Mouse (Mus musculus) spleen, adult 2 months (tissue): ENCODE data around the gene Hspb6. TPM values are rescaled to one million over a fixed set of nuclear protein-coding genes. Genes with fewer than 3 reads are reported as not detected.

Experiments used
- DNase-seq, 2 experiments: peaks; one replicate each; pipeline versions ENCODE4 v3.0.0 to v3.0.0-alpha.2; 2012 to 2021; ENCODE audit warnings: low spot score in 2 of 2, low read depth in 1 of 2
- H3K27ac ChIP-seq: fragments of 200-500 bp; 2 replicates; pipeline ENCODE4 v1.5.1; 2012; ENCODE audit warnings: low read length, inconsistent platforms; ENCODE audit not compliant: insufficient read depth
- H3K27me3 ChIP-seq: fragments of 200-500 bp; 2 replicates; pipeline ENCODE4 v1.6.1; 2012; ENCODE audit warnings: mild to moderate bottlenecking, moderate library complexity, low read length, inconsistent platforms; ENCODE audit not compliant: control insufficient read depth, insufficient read depth
- H3K36me3 ChIP-seq: fragments of 200-500 bp; 2 replicates; pipeline ENCODE4 v1.6.1; 2012; ENCODE audit warnings: mild to moderate bottlenecking, low read length, inconsistent platforms; ENCODE audit not compliant: control insufficient read depth, insufficient read depth
- H3K4me1 ChIP-seq: fragments of 200-500 bp; 2 replicates; pipeline ENCODE4 v1.6.1; 2011; ENCODE audit warnings: inconsistent platforms; ENCODE audit not compliant: control insufficient read depth, insufficient read depth, insufficient read length
- H3K4me3 ChIP-seq: fragments of 200-500 bp; 2 replicates; pipeline ENCODE4 v1.5.1; 2011; ENCODE audit warnings: mild to moderate bottlenecking, inconsistent platforms; ENCODE audit not compliant: insufficient read depth, insufficient read length; ENCODE audit errors: extremely low read depth
- CTCF ChIP-seq: fragments of 200-500 bp; IDR thresholded peaks from 2 replicates; pipeline ENCODE4 v1.5.1; 2011; ENCODE audit warnings: mild to moderate bottlenecking, inconsistent platforms; ENCODE audit not compliant: insufficient read depth, insufficient read length, insufficient replicate concordance; ENCODE audit errors: extremely low read depth
- POLR2A ChIP-seq: fragments of 200-500 bp; IDR thresholded peaks from 2 replicates; pipeline ENCODE4 v1.6.1; 2011; ENCODE audit warnings: low read depth, low read length, inconsistent platforms
- WGBS: fragments of 180-500 bp; shearing (Covaris S2); methylation state at CpG from one replicate; pipeline ENCODE4 v1.1.7; 2018; 5-methylcytosine and 5-hydroxymethylcytosine counted together
- polyA plus RNA-seq: library from polyadenylated mRNA; depleted of rRNA; stranded (reverse); fragments of >200 nt; gene quantifications from 2 replicates; pipeline ENCODE4 v1.2.3, GENCODE M21; 2012

The Hspb6 gene
- polyA plus RNA-seq, 1 experiment = 10.7 TPM

DNA sequence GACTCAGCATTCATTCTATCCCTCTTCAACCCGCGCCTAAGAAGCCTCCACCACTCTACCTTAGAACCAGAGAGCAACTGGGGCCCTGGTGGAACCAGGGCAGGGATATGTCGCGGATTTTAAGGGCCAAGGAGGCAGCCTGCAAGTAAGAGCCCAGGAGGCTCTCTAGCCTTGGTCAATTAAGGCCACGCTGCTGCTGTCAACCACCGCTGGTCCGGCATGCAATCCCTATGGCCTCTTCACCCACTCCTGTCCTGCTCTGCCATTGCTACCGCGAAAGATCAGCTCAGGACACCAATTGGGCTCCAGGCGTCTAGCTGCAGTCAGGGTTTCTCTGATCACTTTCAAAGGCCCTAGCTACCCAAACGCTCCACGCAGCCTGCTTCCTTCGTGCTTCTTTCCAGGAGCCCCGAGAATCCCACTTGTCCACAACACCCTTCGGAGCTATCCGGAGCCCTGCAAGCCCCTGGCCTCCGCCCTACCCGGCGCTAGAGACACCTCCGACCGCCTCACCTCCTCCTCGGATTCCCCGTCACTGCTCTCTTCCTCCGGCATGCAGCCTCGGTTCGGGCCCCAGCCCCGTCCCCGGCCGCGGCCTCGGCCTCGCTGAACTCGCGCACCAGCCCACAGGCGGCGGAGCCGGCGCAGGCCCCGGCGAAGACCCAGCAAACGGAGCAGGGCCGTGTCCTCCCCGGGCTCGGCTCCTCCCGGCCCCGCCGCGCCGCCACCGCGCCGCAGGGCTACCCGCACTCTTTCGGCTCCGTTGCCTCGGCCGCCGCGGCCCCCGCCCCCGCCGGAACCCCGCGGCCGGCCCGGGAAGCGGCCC, 36.1 kb downstream of the Hspb6 start:
- no peak for TF ChIP-seq CTCF
- TF ChIP-seq POLR2A = no peak

DNA sequence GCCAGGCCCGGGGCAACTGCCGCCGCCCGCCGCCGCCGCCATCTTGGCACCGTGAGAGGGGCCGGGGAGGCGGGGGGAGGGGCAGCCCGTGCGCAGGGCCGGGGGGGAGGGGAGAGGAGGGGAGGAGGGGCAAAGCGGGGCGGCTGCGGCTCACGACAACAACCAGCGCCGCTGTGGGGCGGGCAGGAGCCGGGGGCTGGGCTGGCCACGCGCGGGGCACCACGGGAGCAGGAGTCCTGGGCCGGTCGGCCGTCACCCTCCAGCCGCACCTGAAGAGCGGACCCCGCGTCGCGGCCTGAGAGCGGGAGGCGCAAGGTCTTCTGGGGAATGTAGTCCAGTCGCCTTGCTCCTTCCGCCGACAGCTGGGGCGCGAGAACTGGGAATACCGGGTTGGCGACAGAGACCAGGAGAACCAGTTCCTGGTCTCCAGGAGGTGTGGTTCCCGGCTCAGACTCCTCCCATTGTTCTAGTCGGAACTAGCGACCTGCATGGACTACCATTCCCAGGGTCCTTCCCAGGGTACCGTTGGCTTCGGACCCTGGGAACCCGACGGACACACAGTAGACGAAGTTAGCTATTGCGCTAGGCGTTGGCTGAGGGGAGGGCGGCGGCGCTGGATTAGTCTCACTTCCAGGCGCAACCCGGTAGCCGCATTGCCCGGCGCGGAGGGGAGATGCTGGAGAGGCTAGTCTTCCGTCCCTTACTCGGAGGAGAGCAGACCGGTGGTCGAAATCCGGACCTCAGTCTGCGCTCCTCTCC, 36.9 kb downstream of the Hspb6 start, which contains the start of gene Kmt2b:
Kmt2b (minus strand) TSS at position 51 of the 759 bp plus-strand sequence.
- DNase-seq = peak; percentile 81 to 94
- Histone ChIP-seq H3K36me3 (peaks cover 15% of the 10 kb centered on the region), H3K4me1 (peaks cover 11% of the 10 kb centered on the region), H3K27ac (peak within 1 kb of the TSS; percentile 79), H3K27me3 (no peaks in the 10 kb centered on the region), H3K4me3 (peak within 1 kb of the TSS; percentile 87)
- TF ChIP-seq POLR2A (no peak; the same call in 1 of the 2 replicates), CTCF (no peak)
- WGBS = 1% methylated on average over 53 of the region's 68 CpGs

More for the DNA sequence above, 36.1 kb downstream of the Hspb6 start:
- no peaks in the 10 kb centered on the region for H3K27me3 ChIP-seq
- 2% methylated on average over 64 of the region's 67 CpGs for WGBS
- peak overlapping the region; percentile 87 for H3K4me3 ChIP-seq
- H3K36me3 ChIP-seq = peaks cover 17% of the 10 kb centered on the region
- peak in 1 of 2 experiments; percentile 44 for DNase-seq
- peak overlapping the region; percentile 79 for H3K27ac ChIP-seq
- H3K4me1 ChIP-seq = peaks cover 11% of the 10 kb centered on the region

DNA sequence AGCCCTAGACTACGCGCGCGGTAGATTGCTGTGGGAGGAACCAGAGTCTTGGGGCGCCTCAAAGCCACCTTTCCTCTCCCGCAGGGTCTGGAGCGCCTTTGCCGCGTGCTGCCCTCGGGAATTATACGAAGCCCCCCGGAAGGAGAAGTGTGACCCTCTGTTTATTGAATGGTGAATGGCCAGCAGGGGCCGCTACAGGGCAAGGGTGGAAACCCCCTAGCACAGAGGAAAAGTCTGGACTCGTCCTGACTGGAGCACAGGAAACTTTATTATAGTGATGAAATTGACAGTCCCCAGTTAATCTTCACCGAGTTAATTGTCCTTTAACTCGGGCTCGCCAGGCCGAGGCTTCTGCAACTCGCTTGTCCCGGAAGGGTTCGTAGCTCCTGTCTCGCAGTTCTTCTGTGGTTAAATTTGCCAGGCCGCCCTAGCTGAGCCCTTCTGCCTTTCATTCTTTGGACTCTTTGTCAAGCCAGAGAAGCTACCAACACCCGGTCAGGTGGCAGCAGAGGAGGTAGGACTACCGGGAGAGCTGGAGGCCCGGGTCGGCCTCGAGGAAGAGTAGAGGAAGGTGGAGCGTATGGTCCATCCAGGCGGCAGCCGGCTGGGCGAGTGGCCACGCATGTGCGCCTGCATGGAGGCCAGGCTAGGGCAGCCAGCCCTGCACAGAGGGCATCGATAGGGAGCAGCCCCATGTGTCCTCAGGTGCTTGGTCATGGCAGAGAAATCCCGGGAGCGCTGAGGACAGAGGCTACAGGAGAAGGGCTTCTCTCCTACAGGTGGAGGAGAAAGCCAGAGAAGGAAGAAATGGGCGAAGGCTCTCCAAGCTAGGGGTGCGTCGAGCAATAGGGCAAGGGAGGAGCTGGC, 37.7 kb downstream of the Hspb6 start:
- H3K4me3 ChIP-seq = peak overlapping the region; percentile 72
- 32% methylated on average over 40 of the region's 40 CpGs for WGBS
- peak overlapping the region; percentile 77 for H3K27ac ChIP-seq
- peaks cover 17% of the 10 kb centered on the region for H3K4me1 ChIP-seq
- TF ChIP-seq POLR2A = no peak
- TF ChIP-seq CTCF = peak; percentile 80; the same call in 1 of the 2 replicates
- H3K36me3 ChIP-seq = peaks cover 12% of the 10 kb centered on the region
- DNase-seq = peak in 1 of 2 experiments; percentile 74
- no peaks in the 10 kb centered on the region for H3K27me3 ChIP-seq

DNA sequence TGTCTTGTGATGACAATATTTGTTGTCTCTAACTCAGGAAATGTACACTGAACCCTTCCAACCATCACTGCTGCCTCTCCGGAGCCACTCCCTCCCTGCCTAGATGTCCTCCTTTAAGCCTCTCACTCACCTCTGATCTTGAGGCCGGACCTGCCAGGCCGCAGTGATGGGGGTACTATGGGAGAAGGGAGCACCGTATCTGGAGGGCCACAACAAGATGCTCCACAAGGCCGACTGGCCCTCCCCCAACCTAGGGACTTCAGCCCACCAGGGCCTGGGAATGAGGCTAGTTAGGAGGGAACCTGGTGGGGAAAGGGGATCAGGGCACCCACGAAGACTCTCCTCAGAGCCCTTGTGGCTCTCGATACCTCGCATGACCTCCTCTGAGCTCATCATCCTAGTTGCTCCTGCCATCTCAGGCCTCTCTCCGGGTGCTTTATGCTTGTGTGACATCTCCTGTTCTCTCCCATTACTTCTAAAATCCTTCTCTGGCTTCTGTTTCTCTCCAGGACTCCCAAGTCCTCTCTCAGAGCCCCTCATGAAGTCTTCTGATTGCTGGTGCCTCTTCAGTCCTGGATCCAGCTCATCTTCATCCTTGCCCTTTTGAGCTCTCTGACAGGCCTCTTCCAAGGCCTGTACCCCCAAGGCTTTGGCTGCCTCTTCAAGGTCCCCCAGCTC, 39.1 kb downstream of the Hspb6 start:
- WGBS = 89% methylated on average over 9 of the region's 9 CpGs
- Histone ChIP-seq H3K4me3 (no peak overlapping the region), H3K27me3 (no peaks in the 10 kb centered on the region), H3K27ac (no peak overlapping the region), H3K4me1 (peaks cover 17% of the 10 kb centered on the region), H3K36me3 (peaks cover 4% of the 10 kb centered on the region; the same call in 1 of the 2 replicates)
- no peak for DNase-seq
- TF ChIP-seq POLR2A (no peak), CTCF (no peak)

DNA sequence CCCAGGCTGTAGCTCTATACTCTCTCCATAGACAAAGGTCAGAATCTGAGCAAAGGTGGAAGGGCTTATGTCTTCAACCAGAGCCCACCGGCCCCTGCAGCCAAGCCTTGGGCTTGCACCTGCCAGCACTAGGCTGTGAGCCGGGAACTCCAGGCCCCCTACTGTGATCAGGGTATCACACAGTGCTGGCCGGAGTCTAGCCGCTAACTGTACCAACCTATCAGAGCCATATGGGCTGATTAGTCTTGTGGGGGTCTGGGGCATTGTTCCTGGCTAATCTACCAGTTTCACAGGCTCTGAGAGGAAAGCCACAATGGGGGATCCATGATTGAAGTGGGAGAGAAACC, 39.6 kb downstream of the Hspb6 start:
- no peak for TF ChIP-seq CTCF
- TF ChIP-seq POLR2A = no peak
- Histone ChIP-seq H3K4me3 (no peak overlapping the region), H3K27ac (no peak overlapping the region), H3K36me3 (peaks cover 2% of the 10 kb centered on the region; the same call in 1 of the 2 replicates), H3K4me1 (peaks cover 17% of the 10 kb centered on the region), H3K27me3 (no peaks in the 10 kb centered on the region)
- no peak for DNase-seq
- 92% methylated on average over 4 of the region's 4 CpGs for WGBS
